Mouse (Mus musculus) midbrain, embryonic 12.5 days (tissue): ENCODE data around the gene Egfr. TPM values are rescaled to one million over a fixed set of nuclear protein-coding genes. Genes with fewer than 3 reads are reported as not detected.

Experiments used
- ATAC-seq: fragments of 200-750 bp; cut with Nextera tagmentation; 2 replicates; pipeline ENCODE4 v1.8.0; 2017; ENCODE audit warnings: low read depth, moderate TSS enrichment, moderate library complexity; ENCODE audit not compliant: low FRiP score
- H3K27ac ChIP-seq: fragments of 300-500 bp; sonication (generic); replicated peaks from 2 replicates; pipeline ENCODE4 v1.5.1; 2016; ENCODE audit warnings: mild to moderate bottlenecking
- H3K27me3 ChIP-seq: fragments of 300-500 bp; sonication (generic); 2 replicates; pipeline ENCODE4 v1.6.1; 2016; ENCODE audit warnings: mild to moderate bottlenecking
- H3K36me3 ChIP-seq: fragments of 300-500 bp; sonication (generic); 2 replicates; pipeline ENCODE4 v1.6.1; 2016
- H3K4me1 ChIP-seq: fragments of 300-500 bp; sonication (generic); 2 replicates; pipeline ENCODE4 v1.6.1; 2016
- H3K4me2 ChIP-seq: fragments of 300-500 bp; sonication (generic); replicated peaks from 2 replicates; pipeline ENCODE4 v1.6.1; 2016; ENCODE audit warnings: mild to moderate bottlenecking, moderate library complexity
- H3K4me3 ChIP-seq: fragments of 300-500 bp; sonication (generic); 2 replicates; pipeline ENCODE4 v1.5.1; 2016; ENCODE audit warnings: mild to moderate bottlenecking
- H3K9ac ChIP-seq: fragments of 300-500 bp; sonication (generic); replicated peaks from 2 replicates; pipeline ENCODE4 v1.6.1; 2016; ENCODE audit warnings: mild to moderate bottlenecking, moderate library complexity
- H3K9me3 ChIP-seq: fragments of 300-500 bp; sonication (generic); 2 replicates; pipeline ENCODE4 v1.6.1; 2016; ENCODE audit warnings: mild to moderate bottlenecking
- WGBS: fragments of 180-500 bp; shearing (Covaris S2); methylation state at CpG from one replicate; pipeline ENCODE4 v1.1.7; 2016; 5-methylcytosine and 5-hydroxymethylcytosine counted together
- polyA plus RNA-seq: library from polyadenylated mRNA; unstranded; fragments of >200 nt; fragmentation: Nextera tagmentation; extraction: Ambion mirVana; gene quantifications from 2 replicates; pipeline ENCODE4 v1.2.1, GENCODE M21; 2016

The Egfr gene
- polyA plus RNA-seq, 1 experiment from 2014 or later = 5.8 TPM

- ATAC-seq = no peak
- H3K4me3 ChIP-seq = no peak overlapping the region
- 91% methylated on average over 8 of the region's 8 CpGs for WGBS
These were observed 32.1 kb downstream of the Egfr start for GRCm38 (mm10) chr11:16783926-16784659.

GRCm38 (mm10) chr11:16792638-16793585 is 40.9 kb downstream of the Egfr start:
- Histone ChIP-seq H3K9me3 (no peaks in the 10 kb centered on the region), H3K9ac (no peak overlapping the region), H3K4me2 (no peak overlapping the region), H3K27ac (no peak overlapping the region), H3K4me3 (no peak overlapping the region), H3K27me3 (no peaks in the 10 kb centered on the region), H3K36me3 (no peaks in the 10 kb centered on the region), H3K4me1 (no peaks in the 10 kb centered on the region)
- 65% methylated on average over 5 of the region's 5 CpGs for WGBS
- ATAC-seq = no peak

More at GRCm38 (mm10) chr11:16783926-16784659, 32.1 kb downstream of the Egfr start:
- Histone ChIP-seq H3K9me3 (no peaks in the 10 kb centered on the region), H3K4me1 (peaks cover 6% of the 10 kb centered on the region; the same call in 1 of the 2 replicates), H3K36me3 (no peaks in the 10 kb centered on the region), H3K9ac (no peak overlapping the region), H3K27me3 (no peaks in the 10 kb centered on the region), H3K4me2 (no peak overlapping the region), H3K27ac (no peak overlapping the region)

- no peak for ATAC-seq
- no peaks in the 10 kb centered on the region for H3K9me3 ChIP-seq
These were observed 43.0 kb downstream of the Egfr start for GRCm38 (mm10) chr11:16795012-16795411.

GRCm38 (mm10) chr11:16795513-16795912 is 43.5 kb downstream of the Egfr start:
- Histone ChIP-seq H3K9ac (no peak overlapping the region), H3K4me2 (no peak overlapping the region), H3K4me1 (no peaks in the 10 kb centered on the region), H3K9me3 (no peaks in the 10 kb centered on the region), H3K36me3 (no peaks in the 10 kb centered on the region), H3K27ac (no peak overlapping the region), H3K4me3 (no peak overlapping the region), H3K27me3 (no peaks in the 10 kb centered on the region)
- 81% methylated on average over 6 of the region's 6 CpGs for WGBS
- no peak for ATAC-seq

More at GRCm38 (mm10) chr11:16795012-16795411, 43.0 kb downstream of the Egfr start:
- Histone ChIP-seq H3K36me3 (no peaks in the 10 kb centered on the region), H3K9ac (no peak overlapping the region), H3K4me3 (no peak overlapping the region), H3K4me1 (no peaks in the 10 kb centered on the region), H3K4me2 (no peak overlapping the region), H3K27ac (no peak overlapping the region), H3K27me3 (no peaks in the 10 kb centered on the region)

GRCm38 (mm10) chr11:16797456-16797855 is 45.5 kb downstream of the Egfr start:
- Histone ChIP-seq H3K4me3 (no peak overlapping the region), H3K4me1 (no peaks in the 10 kb centered on the region), H3K36me3 (no peaks in the 10 kb centered on the region), H3K9me3 (no peaks in the 10 kb centered on the region), H3K27me3 (no peaks in the 10 kb centered on the region), H3K27ac (no peak overlapping the region), H3K4me2 (no peak overlapping the region), H3K9ac (no peak overlapping the region)
- WGBS = 83% methylated on average over 3 of the region's 3 CpGs
- no peak for ATAC-seq

- Histone ChIP-seq H3K9me3 (no peaks in the 10 kb centered on the region), H3K36me3 (no peaks in the 10 kb centered on the region), H3K4me1 (no peaks in the 10 kb centered on the region), H3K27me3 (no peaks in the 10 kb centered on the region), H3K4me2 (no peak overlapping the region), H3K9ac (no peak overlapping the region), H3K27ac (no peak overlapping the region), H3K4me3 (no peak overlapping the region)
- ATAC-seq = no peak
These were observed 46.1 kb downstream of the Egfr start for GRCm38 (mm10) chr11:16798136-16798535.

GRCm38 (mm10) chr11:16800507-16800906 is 48.5 kb downstream of the Egfr start:
- no peak overlapping the region for H3K27ac ChIP-seq
- no peak for ATAC-seq
- H3K4me3 ChIP-seq = no peak overlapping the region
- no peaks in the 10 kb centered on the region for H3K4me1 ChIP-seq
- 86% methylated on average over 6 of the region's 6 CpGs for WGBS
- H3K36me3 ChIP-seq = no peaks in the 10 kb centered on the region
- no peak overlapping the region for H3K4me2 ChIP-seq
- no peaks in the 10 kb centered on the region for H3K9me3 ChIP-seq
- H3K9ac ChIP-seq = no peak overlapping the region
- no peaks in the 10 kb centered on the region for H3K27me3 ChIP-seq

- Histone ChIP-seq H3K27me3 (no peaks in the 10 kb centered on the region), H3K4me3 (no peak overlapping the region), H3K9me3 (no peaks in the 10 kb centered on the region), H3K4me2 (no peak overlapping the region), H3K27ac (no peak overlapping the region), H3K36me3 (no peaks in the 10 kb centered on the region), H3K9ac (no peak overlapping the region), H3K4me1 (no peaks in the 10 kb centered on the region)
- no peak for ATAC-seq
- 80% methylated on average over 1 of the region's 1 CpGs for WGBS
These were observed 50.7 kb downstream of the Egfr start for GRCm38 (mm10) chr11:16802668-16803067.

- no peaks in the 10 kb centered on the region for H3K4me1 ChIP-seq
- ATAC-seq = no peak
- H3K4me2 ChIP-seq = no peak overlapping the region
- H3K9me3 ChIP-seq = no peaks in the 10 kb centered on the region
- H3K4me3 ChIP-seq = no peak overlapping the region
- H3K27me3 ChIP-seq = no peaks in the 10 kb centered on the region
- H3K27ac ChIP-seq = no peak overlapping the region
- WGBS = 89% methylated on average over 2 of the region's 2 CpGs
- H3K36me3 ChIP-seq = no peaks in the 10 kb centered on the region
- H3K9ac ChIP-seq = no peak overlapping the region
These were observed 52.0 kb downstream of the Egfr start for GRCm38 (mm10) chr11:16804016-16804415.

GRCm38 (mm10) chr11:16805886-16806285 is 53.9 kb downstream of the Egfr start:
- ATAC-seq = no peak
- H3K4me3 ChIP-seq = no peak overlapping the region
- H3K9me3 ChIP-seq = no peaks in the 10 kb centered on the region
- no peaks in the 10 kb centered on the region for H3K4me1 ChIP-seq
- WGBS = 93% methylated on average over 4 of the region's 4 CpGs
- H3K9ac ChIP-seq = no peak overlapping the region
- H3K27ac ChIP-seq = no peak overlapping the region
- H3K4me2 ChIP-seq = no peak overlapping the region
- H3K36me3 ChIP-seq = no peaks in the 10 kb centered on the region
- no peaks in the 10 kb centered on the region for H3K27me3 ChIP-seq

- no peaks in the 10 kb centered on the region for H3K9me3 ChIP-seq
- no peaks in the 10 kb centered on the region for H3K4me1 ChIP-seq
- no peak for ATAC-seq
- no peak overlapping the region for H3K9ac ChIP-seq
- H3K4me3 ChIP-seq = no peak overlapping the region
- no peaks in the 10 kb centered on the region for H3K27me3 ChIP-seq
- H3K4me2 ChIP-seq = no peak overlapping the region
- 85% methylated on average over 9 of the region's 9 CpGs for WGBS
- H3K27ac ChIP-seq = no peak overlapping the region
- no peaks in the 10 kb centered on the region for H3K36me3 ChIP-seq
These were observed 57.4 kb downstream of the Egfr start for GRCm38 (mm10) chr11:16809161-16809967.

- WGBS = 95% methylated on average over 3 of the region's 3 CpGs
- H3K9me3 ChIP-seq = no peaks in the 10 kb centered on the region
- H3K4me3 ChIP-seq = no peak overlapping the region
- no peaks in the 10 kb centered on the region for H3K27me3 ChIP-seq
- no peak overlapping the region for H3K9ac ChIP-seq
- no peak for ATAC-seq
- H3K36me3 ChIP-seq = no peaks in the 10 kb centered on the region
- H3K4me1 ChIP-seq = no peaks in the 10 kb centered on the region
- no peak overlapping the region for H3K4me2 ChIP-seq
- no peak overlapping the region for H3K27ac ChIP-seq
These were observed 58.1 kb downstream of the Egfr start for GRCm38 (mm10) chr11:16810086-16810485.
